Mouse (Mus musculus) liver, postnatal 0 days (tissue): ENCODE measurements around the gene Atg13. TPM values are rescaled to one million over a fixed set of nuclear protein-coding genes. Genes with fewer than 3 reads are reported as not detected.

Experiments
- ATAC-seq: fragments of 200-750 bp; cut with Nextera tagmentation; 2 replicates; pipeline ENCODE4 v1.8.0; 2017; ENCODE audit warnings: mild to moderate bottlenecking, moderate library complexity
- DNase-seq: peaks from one replicate; pipeline ENCODE4 v3.0.0-alpha.2; 2016
- H3K27ac ChIP-seq: fragments of 300-500 bp; sonication (generic); 2 replicates; pipeline ENCODE4 v1.5.1; 2014; ENCODE audit warnings: antibody characterized with exemption, moderate library complexity, mild to moderate bottlenecking, low read depth
- H3K27me3 ChIP-seq: fragments of 300-500 bp; sonication (generic); 2 replicates; pipeline ENCODE4 v1.6.1; 2014; ENCODE audit warnings: low read length, control low read depth, mixed read lengths; ENCODE audit not compliant: insufficient read depth
- H3K36me3 ChIP-seq: fragments of 300-500 bp; sonication (generic); replicated peaks from 2 replicates; pipeline ENCODE4 v1.6.1; 2014; ENCODE audit warnings: mild to moderate bottlenecking, control low read depth, low read length, moderate library complexity, mixed read lengths; ENCODE audit not compliant: insufficient read depth
- H3K4me1 ChIP-seq: fragments of 300-500 bp; sonication (generic); 2 replicates; pipeline ENCODE4 v1.6.1; 2014; ENCODE audit warnings: antibody characterized with exemption, mild to moderate bottlenecking, control low read depth; ENCODE audit not compliant: insufficient read depth
- H3K4me2 ChIP-seq: fragments of 300-500 bp; sonication (generic); 2 replicates; pipeline ENCODE4 v1.6.1; 2014; ENCODE audit warnings: low read depth, mild to moderate bottlenecking, low read length, moderate library complexity, mixed read lengths
- H3K4me3 ChIP-seq: fragments of 300-500 bp; sonication (generic); 2 replicates; pipeline ENCODE4 v1.5.1; 2014; ENCODE audit warnings: low read depth, low read length
- H3K9ac ChIP-seq: fragments of 300-500 bp; sonication (generic); replicated peaks from 2 replicates; pipeline ENCODE4 v1.6.1; 2014; ENCODE audit warnings: mild to moderate bottlenecking, moderate library complexity
- H3K9me3 ChIP-seq: fragments of 300-500 bp; sonication (generic); 2 replicates; pipeline ENCODE4 v1.6.1; 2016; ENCODE audit warnings: mild to moderate bottlenecking, control low read depth, low read length, mixed read lengths
- CTCF ChIP-seq: sonication (generic); IDR thresholded peaks from 2 replicates; pipeline ENCODE4 v1.5.1; 2016; ENCODE audit warnings: antibody characterized with exemption, low read depth
- EP300 ChIP-seq: IDR thresholded peaks from 2 replicates; pipeline ENCODE4 v1.6.1; 2016; ENCODE audit warnings: antibody characterized with exemption, low read depth, mild to moderate bottlenecking
- WGBS: fragments of 180-500 bp; shearing (Covaris S2); extraction: QIAGEN DNeasy Blood & Tissue Kit; methylation state at CpG from one replicate; pipeline ENCODE4 v1.1.7; 2014; ENCODE audit not compliant: insufficient replicate concordance; 5-methylcytosine and 5-hydroxymethylcytosine counted together
- polyA plus RNA-seq: library from polyadenylated mRNA; unstranded; fragments of >200 nt; fragmentation: Nextera tagmentation; extraction: Ambion mirVana; gene quantifications from 2 replicates; pipeline ENCODE4 v1.2.1, GENCODE M21; 2015

The Atg13 gene
- polyA plus RNA-seq, 1 experiment from 2014 or later: 8.6 TPM

- TF ChIP-seq CTCF: no peak
- TF ChIP-seq EP300: no peak
- Histone ChIP-seq H3K9me3 (no peaks in the 10 kb centered on the region), H3K4me3 (no peak overlapping the region), H3K4me1 (no peaks in the 10 kb centered on the region), H3K36me3 (peaks cover 74% of the 10 kb centered on the region), H3K27me3 (no peaks in the 10 kb centered on the region), H3K4me2 (no peak overlapping the region), H3K9ac (no peak overlapping the region), H3K27ac (no peak overlapping the region)
- WGBS: 75% methylated on average over 2 of the region's 2 CpGs
- no peak for DNase-seq
- no peak for ATAC-seq
Observed at GRCm38 (mm10) chr2:91667747-91668146, 42.6 kb downstream of the Atg13 start.

- no peaks in the 10 kb centered on the region for H3K4me1 ChIP-seq
- WGBS: 87% methylated on average over 6 of the region's 6 CpGs
- no peaks in the 10 kb centered on the region for H3K27me3 ChIP-seq
- H3K36me3 ChIP-seq: peaks cover 75% of the 10 kb centered on the region
- no peaks in the 10 kb centered on the region for H3K9me3 ChIP-seq
- H3K9ac ChIP-seq: no peak overlapping the region
- no peak for TF ChIP-seq EP300
- no peak for TF ChIP-seq CTCF
- no peak for ATAC-seq
- no peak for DNase-seq
- H3K4me3 ChIP-seq: no peak overlapping the region
- H3K4me2 ChIP-seq: no peak overlapping the region
- H3K27ac ChIP-seq: no peak overlapping the region
Observed at GRCm38 (mm10) chr2:91666386-91666910, 43.9 kb downstream of the Atg13 start.

GRCm38 (mm10) chr2:91664780-91665179 lies 45.6 kb downstream of the Atg13 start:
- no peak for TF ChIP-seq CTCF
- Histone ChIP-seq H3K36me3 (peaks cover 67% of the 10 kb centered on the region), H3K4me3 (no peak overlapping the region), H3K27me3 (no peaks in the 10 kb centered on the region), H3K4me1 (no peaks in the 10 kb centered on the region), H3K9me3 (no peaks in the 10 kb centered on the region), H3K4me2 (no peak overlapping the region), H3K27ac (no peak overlapping the region), H3K9ac (no peak overlapping the region)
- DNase-seq (no peak), ATAC-seq (no peak)

- Histone ChIP-seq H3K27ac (no peak overlapping the region), H3K27me3 (no peaks in the 10 kb centered on the region), H3K9ac (no peak overlapping the region), H3K4me2 (no peak overlapping the region), H3K36me3 (peaks cover 69% of the 10 kb centered on the region), H3K9me3 (no peaks in the 10 kb centered on the region), H3K4me1 (no peaks in the 10 kb centered on the region), H3K4me3 (no peak overlapping the region)
- no peak for DNase-seq
- no peak for ATAC-seq
- 68% methylated on average over 6 of the region's 6 CpGs for WGBS
- TF ChIP-seq EP300 (no peak), CTCF (no peak)
Observed at GRCm38 (mm10) chr2:91660981-91661380, 49.4 kb downstream of the Atg13 start.

- H3K36me3 ChIP-seq: peaks cover 76% of the 10 kb centered on the region
- no peaks in the 10 kb centered on the region for H3K27me3 ChIP-seq
- no peaks in the 10 kb centered on the region for H3K9me3 ChIP-seq
- ATAC-seq (no peak), DNase-seq (no peak)
- TF ChIP-seq CTCF (no peak), EP300 (no peak)
- WGBS: 92% methylated on average over 8 of the region's 8 CpGs
- H3K4me2 ChIP-seq: no peak overlapping the region
- H3K4me1 ChIP-seq: no peaks in the 10 kb centered on the region
- no peak overlapping the region for H3K9ac ChIP-seq
- H3K4me3 ChIP-seq: no peak overlapping the region
- H3K27ac ChIP-seq: no peak overlapping the region
Observed at GRCm38 (mm10) chr2:91659657-91660056, 50.7 kb downstream of the Atg13 start.

GRCm38 (mm10) chr2:91656774-91657173 lies 53.6 kb downstream of the Atg13 start:
- Histone ChIP-seq H3K4me1 (peaks cover 16% of the 10 kb centered on the region), H3K27me3 (no peaks in the 10 kb centered on the region), H3K4me3 (no peak overlapping the region), H3K9ac (no peak overlapping the region), H3K27ac (no peak overlapping the region), H3K36me3 (peaks cover 69% of the 10 kb centered on the region), H3K9me3 (no peaks in the 10 kb centered on the region), H3K4me2 (no peak overlapping the region)
- WGBS: 65% methylated on average over 8 of the region's 8 CpGs
- TF ChIP-seq CTCF: peak; percentile 52
- no peak for TF ChIP-seq EP300
- ATAC-seq (peak; percentile 43; the same call in 1 of the 2 replicates), DNase-seq (no peak)

GRCm38 (mm10) chr2:91655827-91656226 lies 54.5 kb downstream of the Atg13 start:
- Histone ChIP-seq H3K9me3 (no peaks in the 10 kb centered on the region), H3K27me3 (no peaks in the 10 kb centered on the region), H3K4me3 (no peak overlapping the region), H3K27ac (no peak overlapping the region), H3K36me3 (peaks cover 66% of the 10 kb centered on the region), H3K4me2 (no peak overlapping the region), H3K4me1 (peaks cover 24% of the 10 kb centered on the region), H3K9ac (no peak overlapping the region)
- ATAC-seq (no peak), DNase-seq (no peak)
- TF ChIP-seq EP300: no peak
- TF ChIP-seq CTCF: no peak
- WGBS: 68% methylated on average over 6 of the region's 6 CpGs
